Mouse (Mus musculus): Measurements from ENCODE around the gene Ptpn13. TPM values are rescaled to one million over a fixed set of nuclear protein-coding genes. Genes with fewer than 3 reads are reported as not detected.

The Ptpn13 gene
- 9.1 and 10.8 TPM in 2 replicates for polyA plus RNA-seq (2015; fragmentation: Nextera tagmentation; extraction: Ambion mirVana)

- Histone ChIP-seq H3K4me1 (peaks cover 35% of the 10 kb centered on the region), H3K36me3 (no peaks in the 10 kb centered on the region), H3K9me3 (no peaks in the 10 kb centered on the region), H3K4me2 (replicated peaks) (peak within 1 kb of the TSS; percentile 87), H3K27ac (peak within 1 kb of the TSS; percentile 72), H3K27me3 (peaks cover 18% of the 10 kb centered on the region; the same call in 1 of the 2 replicates), H3K4me3 (peak within 1 kb of the TSS; percentile 79), H3K9ac (peak within 1 kb of the TSS; percentile 82)
- peak; percentile 94 for ATAC-seq (ENCODE audit: low FRiP score, low read depth)
- WGBS: under 1% methylated on average over 50 of the region's 55 CpGs
Measured at GRCm38 (mm10) chr5:103424678-103425319, at the start of gene Ptpn13. Ptpn13 (plus strand) TSS chr5:103425192.

- no peak overlapping the region for H3K4me3 ChIP-seq
- no peak overlapping the region for H3K4me2 ChIP-seq (replicated peaks)
- 83% methylated on average over 9 of the region's 9 CpGs for WGBS
- ATAC-seq (ENCODE audit: low FRiP score, low read depth): no peak
- H3K4me1 ChIP-seq: peaks cover 10% of the 10 kb centered on the region; the same call in 1 of the 2 replicates
- no peaks in the 10 kb centered on the region for H3K36me3 ChIP-seq
- no peaks in the 10 kb centered on the region; the same call in 1 of the 2 replicates for H3K9me3 ChIP-seq
- H3K9ac ChIP-seq: no peak overlapping the region
- no peaks in the 10 kb centered on the region for H3K27me3 ChIP-seq
- no peak overlapping the region for H3K27ac ChIP-seq
Measured at GRCm38 (mm10) chr5:103375226-103375625, 49.8 kb upstream of the Ptpn13 start.

DNA sequence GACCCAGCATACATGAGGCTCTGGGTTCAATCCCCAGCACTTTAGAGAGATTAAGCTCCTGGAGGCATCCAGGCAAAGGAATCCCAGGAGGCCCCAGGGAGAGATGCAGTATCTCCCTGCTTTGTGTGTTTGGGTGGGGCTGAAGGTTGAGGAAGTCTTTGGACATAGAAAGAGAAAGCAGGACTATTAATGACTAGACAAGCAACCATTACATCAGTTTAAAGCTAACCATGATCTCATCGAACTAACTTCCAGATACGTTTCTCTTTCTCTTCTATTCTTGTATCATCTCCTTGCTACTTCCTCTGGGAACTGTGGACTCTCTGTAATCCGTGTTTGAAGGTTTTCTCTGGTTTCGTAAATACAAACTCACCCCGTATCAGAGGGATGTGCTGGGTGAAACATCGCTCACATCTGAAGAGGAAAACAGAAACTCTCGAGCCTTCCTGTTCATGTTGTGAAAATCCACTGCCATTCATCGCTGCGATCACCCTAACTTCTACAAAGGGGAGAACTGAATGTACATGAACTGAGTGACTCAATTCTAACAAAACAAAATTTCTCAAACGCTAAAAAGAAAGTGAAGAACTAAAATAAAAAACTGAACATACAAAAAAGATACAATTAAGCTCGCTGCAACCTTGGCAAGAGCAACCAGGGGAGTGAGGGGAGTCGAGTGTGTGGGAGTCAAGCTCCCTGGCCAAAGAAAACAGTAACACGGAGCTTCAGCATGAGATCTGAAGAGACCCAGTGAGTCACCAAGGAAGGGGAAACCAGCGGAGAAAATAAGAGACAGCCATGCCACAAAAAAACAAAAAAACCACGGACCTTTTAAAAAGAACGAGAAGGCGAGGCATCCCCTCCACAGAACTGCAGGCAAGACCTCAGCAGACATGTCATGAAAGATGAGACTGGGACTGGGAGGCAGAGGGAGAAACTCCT lies 48.4 kb upstream of the Ptpn13 start:
- no peak for ATAC-seq (ENCODE audit: low FRiP score, low read depth)
- H3K4me1 ChIP-seq: peaks cover 10% of the 10 kb centered on the region; the same call in 1 of the 2 replicates
- no peak overlapping the region for H3K4me3 ChIP-seq
- no peaks in the 10 kb centered on the region; the same call in 1 of the 2 replicates for H3K9me3 ChIP-seq
- no peak overlapping the region for H3K27ac ChIP-seq
- 67% methylated on average over 17 of the region's 17 CpGs for WGBS
- no peaks in the 10 kb centered on the region for H3K27me3 ChIP-seq
- H3K36me3 ChIP-seq: no peaks in the 10 kb centered on the region
- H3K4me2 ChIP-seq (replicated peaks): no peak overlapping the region
- no peak overlapping the region for H3K9ac ChIP-seq

DNA sequence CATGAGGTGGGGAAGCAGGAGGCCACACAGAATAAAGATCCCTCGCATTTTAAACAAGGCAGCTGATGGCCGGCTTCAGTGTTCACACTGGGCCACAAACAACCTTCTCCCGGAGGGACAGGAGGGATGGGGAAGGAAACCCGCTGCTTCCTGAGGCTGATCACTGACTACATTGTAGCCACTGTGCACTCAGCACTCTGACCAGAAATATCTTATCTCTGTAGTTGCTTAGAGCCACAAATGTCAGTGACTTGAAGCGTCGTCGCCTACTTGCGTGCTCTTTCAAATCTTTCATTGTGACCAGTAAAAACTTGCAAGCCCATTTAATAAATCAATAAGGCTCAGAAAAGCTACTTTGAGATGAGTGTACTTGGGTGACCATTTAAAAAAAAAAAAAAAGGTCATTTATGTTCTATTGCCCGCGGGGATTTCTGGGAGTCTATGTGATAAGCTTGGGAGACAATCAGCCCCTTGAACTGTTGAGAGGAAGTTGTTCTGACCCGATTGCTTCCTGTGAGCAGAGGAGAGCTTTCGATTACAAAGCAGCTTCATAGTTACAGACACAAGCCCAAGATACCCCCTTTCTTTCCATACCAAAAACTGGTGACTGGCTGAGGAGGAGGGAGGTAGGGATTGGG lies 47.4 kb upstream of the Ptpn13 start:
- no peak for ATAC-seq (ENCODE audit: low FRiP score, low read depth)
- no peak overlapping the region for H3K4me2 ChIP-seq (replicated peaks)
- no peaks in the 10 kb centered on the region for H3K36me3 ChIP-seq
- H3K27ac ChIP-seq: no peak overlapping the region
- no peaks in the 10 kb centered on the region for H3K9me3 ChIP-seq
- H3K4me3 ChIP-seq: no peak overlapping the region
- H3K4me1 ChIP-seq: peaks cover 10% of the 10 kb centered on the region; the same call in 1 of the 2 replicates
- WGBS: 63% methylated on average over 12 of the region's 12 CpGs
- no peaks in the 10 kb centered on the region for H3K27me3 ChIP-seq
- no peak overlapping the region for H3K9ac ChIP-seq

DNA sequence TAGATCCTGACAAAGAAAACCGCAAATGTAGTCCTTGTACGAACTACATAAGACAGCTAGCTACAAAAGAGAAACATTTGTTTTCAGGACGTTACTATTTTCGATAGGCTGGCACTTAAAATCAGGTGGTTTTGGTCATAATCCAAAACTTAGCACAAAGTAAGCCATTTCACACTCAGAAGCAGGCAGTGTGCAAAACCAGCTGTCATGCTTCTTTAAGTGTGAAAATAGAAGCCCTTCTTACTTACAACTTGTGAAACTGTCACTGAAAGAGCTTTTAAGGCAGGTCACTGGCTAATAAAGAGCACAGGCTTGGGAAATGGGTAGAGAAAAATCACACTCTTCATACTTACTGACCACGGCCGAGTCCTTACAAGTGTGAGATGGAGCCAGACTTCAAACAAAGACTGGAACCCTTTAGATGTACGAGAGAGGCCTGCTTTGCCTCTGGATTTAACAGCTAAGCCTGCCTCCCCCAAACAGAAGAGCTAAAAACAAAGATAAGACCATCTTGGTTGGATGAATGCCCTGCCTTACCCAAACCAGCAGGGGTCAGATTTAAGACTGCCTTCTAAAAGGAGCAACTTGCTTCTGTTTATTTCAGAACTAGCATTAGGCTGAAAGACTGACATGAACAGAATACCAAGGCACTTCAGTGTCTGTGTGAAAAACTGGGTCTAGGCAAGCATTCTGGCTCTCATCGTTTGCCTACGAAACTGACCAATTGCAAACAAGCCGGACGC lies 44.0 kb upstream of the Ptpn13 start:
- no peaks in the 10 kb centered on the region for H3K36me3 ChIP-seq
- H3K9me3 ChIP-seq: no peaks in the 10 kb centered on the region
- no peak overlapping the region for H3K4me3 ChIP-seq
- H3K27me3 ChIP-seq: no peaks in the 10 kb centered on the region
- no peak overlapping the region for H3K9ac ChIP-seq
- no peak for ATAC-seq (ENCODE audit: low FRiP score, low read depth)
- no peak overlapping the region for H3K27ac ChIP-seq
- no peak overlapping the region for H3K4me2 ChIP-seq (replicated peaks)
- 61% methylated on average over 11 of the region's 11 CpGs for WGBS
- peaks cover 10% of the 10 kb centered on the region; the same call in 1 of the 2 replicates for H3K4me1 ChIP-seq

DNA sequence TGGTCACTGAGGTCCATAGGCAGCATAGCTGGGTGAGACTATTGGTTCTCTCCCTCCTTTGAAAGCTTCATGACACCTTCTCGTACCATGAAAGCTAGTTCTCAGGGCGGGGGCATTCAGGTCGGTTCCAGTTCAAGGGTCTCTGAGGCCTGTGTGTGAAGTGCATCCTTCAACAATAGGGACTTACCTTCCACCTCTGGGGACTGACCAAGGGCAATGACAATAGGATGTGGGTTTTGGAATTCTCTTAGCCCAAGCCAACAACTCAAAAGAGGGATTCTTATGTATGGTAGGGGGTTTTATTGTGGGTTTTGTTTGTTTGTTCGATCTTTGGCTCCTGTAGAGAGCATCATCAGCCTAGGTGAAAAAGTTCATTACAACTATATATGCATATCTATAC lies 42.0 kb upstream of the Ptpn13 start:
- no peak for ATAC-seq (ENCODE audit: low FRiP score, low read depth)

GRCm38 (mm10) chr5:103384021-103384420 lies 41.0 kb upstream of the Ptpn13 start:
- no peaks in the 10 kb centered on the region for H3K36me3 ChIP-seq
- H3K4me3 ChIP-seq: no peak overlapping the region
- no peak overlapping the region for H3K9ac ChIP-seq
- ATAC-seq (ENCODE audit: low FRiP score, low read depth): no peak
- no peak overlapping the region for H3K27ac ChIP-seq
- WGBS: 78% methylated on average over 7 of the region's 7 CpGs
- H3K9me3 ChIP-seq: no peaks in the 10 kb centered on the region
- H3K4me1 ChIP-seq: peaks cover 13% of the 10 kb centered on the region
- H3K4me2 ChIP-seq (replicated peaks): no peak overlapping the region
- H3K27me3 ChIP-seq: no peaks in the 10 kb centered on the region

More for the DNA sequence above, 42.0 kb upstream of the Ptpn13 start:
- H3K27me3 ChIP-seq: no peaks in the 10 kb centered on the region
- no peak overlapping the region for H3K27ac ChIP-seq
- 89% methylated on average over 4 of the region's 4 CpGs for WGBS
- no peaks in the 10 kb centered on the region for H3K36me3 ChIP-seq
- H3K9ac ChIP-seq: no peak overlapping the region
- peaks cover 11% of the 10 kb centered on the region for H3K4me1 ChIP-seq
- no peak overlapping the region for H3K4me2 ChIP-seq (replicated peaks)
- no peaks in the 10 kb centered on the region for H3K9me3 ChIP-seq
- no peak overlapping the region for H3K4me3 ChIP-seq

DNA sequence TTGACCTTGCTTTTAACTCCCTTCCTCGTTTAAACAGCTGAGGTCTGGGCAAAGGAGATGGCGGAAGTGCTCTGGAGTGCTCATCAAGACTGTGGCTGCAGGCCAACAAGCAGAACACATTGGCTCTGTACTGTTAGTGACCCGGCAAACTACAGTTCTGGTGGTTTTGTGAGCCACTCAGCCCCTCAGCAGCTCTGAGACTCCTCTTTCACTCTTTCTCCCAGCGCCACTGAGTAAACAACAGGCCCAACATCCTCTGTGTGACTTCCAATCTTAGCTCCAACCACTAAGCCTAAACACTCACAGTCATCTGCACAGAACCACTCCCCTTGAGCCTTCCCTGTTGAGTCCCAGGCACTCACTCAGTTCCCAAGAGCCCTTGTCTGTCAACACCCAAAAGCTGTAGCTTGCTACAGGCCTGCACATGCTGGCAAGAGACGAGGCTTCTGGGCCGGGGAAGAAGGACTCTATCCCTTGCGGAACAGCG lies 37.4 kb upstream of the Ptpn13 start:
- Histone ChIP-seq H3K4me1 (peaks cover 13% of the 10 kb centered on the region), H3K4me3 (no peak overlapping the region), H3K9me3 (no peaks in the 10 kb centered on the region), H3K27ac (0 out of 2 replicates have a peak overlapping the region, but pooled peaks have one; percentile 7), H3K36me3 (no peaks in the 10 kb centered on the region), H3K9ac (no peak overlapping the region), H3K4me2 (replicated peaks) (no peak overlapping the region), H3K27me3 (no peaks in the 10 kb centered on the region)
- ATAC-seq (ENCODE audit: low FRiP score, low read depth): peak; percentile 78
- WGBS: 36% methylated on average over 8 of the region's 8 CpGs

- H3K4me1 ChIP-seq: peaks cover 13% of the 10 kb centered on the region
- H3K9ac ChIP-seq: no peak overlapping the region
- ATAC-seq (ENCODE audit: low FRiP score, low read depth): no peak
- WGBS: 74% methylated on average over 5 of the region's 5 CpGs
- no peaks in the 10 kb centered on the region for H3K9me3 ChIP-seq
- no peak overlapping the region for H3K4me2 ChIP-seq (replicated peaks)
- H3K36me3 ChIP-seq: no peaks in the 10 kb centered on the region
- H3K27ac ChIP-seq: no peak overlapping the region
- H3K4me3 ChIP-seq: no peak overlapping the region
- no peaks in the 10 kb centered on the region for H3K27me3 ChIP-seq
Measured at GRCm38 (mm10) chr5:103389415-103389814, 35.6 kb upstream of the Ptpn13 start.

GRCm38 (mm10) chr5:103393220-103393619 lies 31.8 kb upstream of the Ptpn13 start:
- 18% methylated on average over 4 of the region's 4 CpGs for WGBS
- Histone ChIP-seq H3K27me3 (no peaks in the 10 kb centered on the region), H3K4me1 (no peaks in the 10 kb centered on the region), H3K27ac (no peak overlapping the region), H3K4me3 (no peak overlapping the region), H3K4me2 (replicated peaks) (no peak overlapping the region), H3K36me3 (no peaks in the 10 kb centered on the region), H3K9ac (no peak overlapping the region), H3K9me3 (no peaks in the 10 kb centered on the region)
- ATAC-seq (ENCODE audit: low FRiP score, low read depth): no peak

DNA sequence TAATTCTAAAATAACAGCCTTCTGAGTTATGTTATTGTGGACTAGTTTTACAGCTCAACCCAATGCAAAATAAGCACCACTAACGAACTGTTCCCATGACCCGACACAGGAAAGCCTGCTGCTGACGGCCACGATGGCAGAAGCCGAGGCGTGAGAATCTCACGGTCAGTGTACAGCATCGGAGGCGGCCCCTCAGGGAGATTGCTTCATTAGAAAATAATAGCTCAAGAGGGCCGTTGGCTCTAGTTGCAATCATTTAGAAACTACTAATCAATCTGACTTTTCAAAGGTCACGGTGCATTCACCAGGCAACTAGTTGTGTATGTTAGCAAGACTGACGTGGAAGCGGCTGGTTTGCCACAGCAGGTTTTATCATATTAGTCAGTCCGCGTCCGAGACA lies 31.2 kb upstream of the Ptpn13 start:
- H3K9me3 ChIP-seq: no peaks in the 10 kb centered on the region
- 51% methylated on average over 16 of the region's 16 CpGs for WGBS
- H3K9ac ChIP-seq: no peak overlapping the region
- no peaks in the 10 kb centered on the region for H3K27me3 ChIP-seq
- no peak overlapping the region for H3K27ac ChIP-seq
- H3K4me3 ChIP-seq: no peak overlapping the region
- no peak overlapping the region for H3K4me2 ChIP-seq (replicated peaks)
- ATAC-seq (ENCODE audit: low FRiP score, low read depth): no peak
- no peaks in the 10 kb centered on the region for H3K36me3 ChIP-seq
- H3K4me1 ChIP-seq: no peaks in the 10 kb centered on the region

All from limb, embryonic 13.5 days (tissue).